ENCODE assay signal across 8 mouse cellular contexts in the genomic region with DNA sequence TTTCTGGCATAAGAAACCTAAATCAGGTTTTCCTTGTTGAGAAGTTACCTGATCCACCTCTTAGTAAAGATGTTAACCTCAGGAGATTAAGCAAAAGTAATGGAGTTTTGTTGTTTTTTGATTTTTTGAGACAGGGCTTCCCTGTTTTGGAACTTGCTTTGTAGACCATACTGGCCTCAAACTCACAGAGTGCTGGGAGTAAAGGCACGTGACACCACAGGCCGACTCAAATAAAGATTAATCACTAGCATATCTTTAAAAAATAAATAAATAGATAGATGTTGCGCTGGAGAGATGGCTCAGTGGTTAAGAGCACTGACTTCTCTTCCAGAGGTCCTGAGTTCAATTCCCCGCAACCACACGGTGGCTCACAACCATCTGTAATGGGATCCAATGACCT. TPM values are rescaled to one million over a fixed set of nuclear protein-coding genes. Genes with fewer than 3 reads are reported as not detected.
DNase-seq lines count a peak whose midpoint lies in the region; ATAC-seq and TF ChIP-seq lines count a peak whose summit lies in the region.

No protein-coding gene starts in this region.

- intact Hi-C loops in left cerebral cortex, adult 2 months (cut with DNase I), result loop anchor here (1.0 to 5.0 kb wide), 2 partner anchors 38 to 139 kb away; partner anchors contain the start of genes Dcaf12 and Ube2r2

- 70% methylated on average over 5 of the region's 5 CpGs for WGBS in embryonic facial prominence, embryonic 14.5 days
- 63% methylated on average over 5 of the region's 5 CpGs for WGBS in intestine, embryonic 16.5 days
- 79% methylated on average over 5 of the region's 5 CpGs for WGBS in neural tube, embryonic 12.5 days

- peak overlapping the region; percentile 58 for H3K4me2 ChIP-seq in embryonic facial prominence, embryonic 14.5 days (ENCODE audit: low read depth, low read length)
- peak overlapping the region; percentile 64 for H3K4me2 ChIP-seq in intestine, embryonic 16.5 days (ENCODE audit: low read depth, low read length)
- peak overlapping the region; percentile 52 for H3K4me2 ChIP-seq in neural tube, embryonic 12.5 days (replicated peaks)

- peak overlapping the region; percentile 95 for H3K9ac ChIP-seq in embryonic facial prominence, embryonic 14.5 days (ENCODE audit: low read depth, low read length)
- peak overlapping the region; percentile 91 for H3K9ac ChIP-seq in intestine, embryonic 16.5 days (ENCODE audit: low read depth, low read length)
- H3K9ac ChIP-seq in neural tube, embryonic 12.5 days, result no peak overlapping the region; the same call in 1 of the 2 replicates

- 0 out of 2 replicates have a peak, but pooled peaks cover 3% of the 10 kb centered on the region for H3K36me3 ChIP-seq in embryonic facial prominence, embryonic 14.5 days (ENCODE audit: control insufficient read depth, insufficient read depth, low read length)
- H3K36me3 ChIP-seq in intestine, embryonic 16.5 days (ENCODE audit: control insufficient read depth, insufficient read depth, low read length), result peaks cover 2% of the 10 kb centered on the region; the same call in 1 of the 2 replicates
- peaks cover 4% of the 10 kb centered on the region; the same call in 1 of the 2 replicates for H3K36me3 ChIP-seq in neural tube, embryonic 12.5 days

- peaks cover 19% of the 10 kb centered on the region for H3K4me1 ChIP-seq in embryonic facial prominence, embryonic 14.5 days (ENCODE audit: control insufficient read depth, insufficient read depth, low read length)
- peaks cover 21% of the 10 kb centered on the region for H3K4me1 ChIP-seq in intestine, embryonic 16.5 days (ENCODE audit: control insufficient read depth, insufficient read depth, low read length)
- peaks cover 17% of the 10 kb centered on the region for H3K4me1 ChIP-seq in neural tube, embryonic 12.5 days

- no peak for TF ChIP-seq CTCF in left cerebral cortex, adult 2 months (IDR thresholded peaks at IDR 0.05)

- no peak for ATAC-seq in embryonic facial prominence, embryonic 14.5 days (ENCODE audit: low read depth)
- ATAC-seq in intestine, embryonic 16.5 days, result no peak
- ATAC-seq in neural tube, embryonic 12.5 days (ENCODE audit: low FRiP score, low read depth), result no peak
- no peak for ATAC-seq in megakaryocyte-erythroid progenitor cell, adult 5-6 weeks (replicated peaks; ENCODE audit: low FRiP score, low TSS enrichment, poor library complexity, severe bottlenecking)

- H3K4me3 ChIP-seq in left cerebral cortex, adult 2 months, result peak overlapping the region; percentile 89
- peak overlapping the region; percentile 90 for H3K4me3 ChIP-seq in embryonic facial prominence, embryonic 14.5 days (ENCODE audit: low read depth, low read length)
- peak overlapping the region; percentile 81 for H3K4me3 ChIP-seq in intestine, embryonic 16.5 days (ENCODE audit: low read length)
- peak overlapping the region; percentile 71; the same call in 1 of the 2 replicates for H3K4me3 ChIP-seq in neural tube, embryonic 12.5 days

- H3K27me3 ChIP-seq in embryonic facial prominence, embryonic 14.5 days (replicated peaks; ENCODE audit: control insufficient read depth, insufficient read depth, low read length), result no peaks in the 10 kb centered on the region
- no peaks in the 10 kb centered on the region for H3K27me3 ChIP-seq in intestine, embryonic 16.5 days (replicated peaks; ENCODE audit: control insufficient read depth, insufficient read depth, low read length)
- no peaks in the 10 kb centered on the region for H3K27me3 ChIP-seq in neural tube, embryonic 12.5 days (replicated peaks)

- DNase-seq in left cerebral cortex, adult 2 months (ENCODE audit: extremely low spot score in 1 of 2, low spot score in 2 of 2), result no peak
- no peak for DNase-seq in left cerebral cortex, adult 18-20 months (ENCODE audit: low spot score in 2 of 2)
- DNase-seq in embryonic facial prominence, embryonic 14.5 days (ENCODE audit: low spot score), result no peak
- DNase-seq in spleen, adult 18-20 months, result no peak
- no peak for DNase-seq in thymus, postnatal 4 days

- H3K27ac ChIP-seq in left cerebral cortex, adult 2 months, result no peak overlapping the region
- H3K27ac ChIP-seq in embryonic facial prominence, embryonic 14.5 days (replicated peaks; ENCODE audit: low read depth, low read length), result peak overlapping the region; percentile 94
- peak overlapping the region; percentile 87; the same call in 1 of the 2 replicates for H3K27ac ChIP-seq in intestine, embryonic 16.5 days (ENCODE audit: low read length)
- H3K27ac ChIP-seq in neural tube, embryonic 12.5 days, result no peak overlapping the region

- no peaks in the 10 kb centered on the region for H3K9me3 ChIP-seq in embryonic facial prominence, embryonic 14.5 days (ENCODE audit: control insufficient read depth, low read length)
- H3K9me3 ChIP-seq in intestine, embryonic 16.5 days (ENCODE audit: control insufficient read depth, low read length), result no peaks in the 10 kb centered on the region
- no peaks in the 10 kb centered on the region for H3K9me3 ChIP-seq in neural tube, embryonic 12.5 days

RNA-seq across cellular contexts. Expression of gene Ubap2, which starts 1.0 kb away (rescaled TPM):
- total RNA-seq in left cerebral cortex, adult 2 months (2021), result 10 to 100 TPM; 39.4 to 42.2 TPM
- total RNA-seq in left cerebral cortex, adult 18-20 months (2021), result 10 to 100 TPM; 38.4 to 41.9 TPM
- 62.4 and 62.7 TPM in 2 replicates for polyA plus RNA-seq in embryonic facial prominence, embryonic 14.5 days (2014; fragmentation: Nextera tagmentation; extraction: Ambion mirVana)
- 41.0 and 44.3 TPM in 2 replicates for polyA plus RNA-seq in intestine, embryonic 16.5 days (2015; fragmentation: Nextera tagmentation; extraction: Ambion mirVana)
- 68.4 and 78.4 TPM in 2 replicates for polyA plus RNA-seq in neural tube, embryonic 12.5 days (2016; fragmentation: Nextera tagmentation; extraction: Ambion mirVana)
- 92.9 and 107 TPM in 2 replicates for total RNA-seq in megakaryocyte-erythroid progenitor cell, adult 5-6 weeks (2014; fragmentation: Nextera tagmentation)
- total RNA-seq in megakaryocyte-erythroid progenitor cell, adult 5-6 weeks (2017), result 31.5 and 35.4 TPM in 2 replicates

RNA-seq across cellular contexts. Expression of gene Dcaf12, which starts 38.8 kb away (rescaled TPM):
- 10 to 100 TPM; 39.9 to 42.4 TPM for total RNA-seq in left cerebral cortex, adult 2 months (2021)
- 10 to 100 TPM; 40.4 to 45.5 TPM for total RNA-seq in left cerebral cortex, adult 18-20 months (2021)
- 50.8 and 51.7 TPM in 2 replicates for polyA plus RNA-seq in embryonic facial prominence, embryonic 14.5 days (2014; fragmentation: Nextera tagmentation; extraction: Ambion mirVana)
- polyA plus RNA-seq in intestine, embryonic 16.5 days (2015; fragmentation: Nextera tagmentation; extraction: Ambion mirVana), result 51.1 and 51.4 TPM in 2 replicates
- 75.6 and 76.3 TPM in 2 replicates for polyA plus RNA-seq in neural tube, embryonic 12.5 days (2016; fragmentation: Nextera tagmentation; extraction: Ambion mirVana)
- total RNA-seq in megakaryocyte-erythroid progenitor cell, adult 5-6 weeks (2014; fragmentation: Nextera tagmentation), result 25.0 and 25.9 TPM in 2 replicates
- total RNA-seq in megakaryocyte-erythroid progenitor cell, adult 5-6 weeks (2017), result 23.8 and 28.2 TPM in 2 replicates

Comparison
In these comparisons a context has a peak if more than half of its experiments do, and no peak if none do; other contexts are left out.
1. H3K27ac ChIP-seq: peak in embryonic facial prominence, embryonic 14.5 days (single experiment) and intestine, embryonic 16.5 days (single experiment); none in left cerebral cortex, adult 2 months (single experiment) and neural tube, embryonic 12.5 days (single experiment).
2. Peak in every context shown above with its lines, with median percentiles within 50 percentile points of each other: H3K4me3 ChIP-seq and H3K4me2 ChIP-seq.